Mouse (Mus musculus): ENCODE measurements around the gene Sgtb. TPM values are rescaled to one million over a fixed set of nuclear protein-coding genes. Genes with fewer than 3 reads are reported as not detected.

Gene Sgtb
- 0.12 and 0.16 TPM in 2 replicates for polyA plus RNA-seq (2012; rRNA removed)

DNA sequence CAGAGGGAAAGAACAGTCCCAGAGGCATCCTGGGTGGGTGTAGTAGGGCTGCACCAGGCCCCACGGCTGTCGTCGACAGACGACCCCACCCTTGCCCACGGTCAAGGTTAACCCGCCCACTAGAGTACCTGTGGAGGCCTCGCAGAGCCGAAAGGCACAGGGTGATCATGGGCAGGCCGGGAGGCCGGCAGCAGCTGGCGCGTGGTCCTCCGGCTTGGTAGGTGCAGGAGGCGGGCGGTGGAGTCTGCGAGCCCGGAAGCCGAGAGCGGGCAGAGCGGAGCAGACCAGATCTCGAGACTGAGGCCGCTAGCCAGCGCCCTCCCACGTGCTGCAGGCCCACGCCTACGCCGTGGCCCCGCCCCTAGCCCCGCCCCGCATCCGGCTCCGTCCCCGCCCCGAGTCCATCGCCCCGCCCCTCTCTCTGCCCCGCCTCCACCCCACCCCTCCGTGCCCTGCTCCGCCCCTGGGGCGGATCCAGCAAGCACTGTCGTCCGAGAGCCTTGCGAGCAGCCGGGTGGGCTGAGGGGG lies at the start of gene Sgtb, which contains the start of gene Nln:
Sgtb (plus strand) TSS at position 454 of the 528 bp plus-strand sequence.
Nln (minus strand) TSS at position 327 of the 528 bp plus-strand sequence.
- no peak within 1 kb of the TSS for H3K27ac ChIP-seq (ENCODE audit: insufficient read depth, low read length)
- under 1% methylated on average over 40 of the region's 44 CpGs for WGBS
- H3K4me3 ChIP-seq (ENCODE audit: extremely low read depth, insufficient read depth, insufficient read length) = peak within 1 kb of the TSS; percentile 72
- peak; percentile 65 to 80 for DNase-seq (ENCODE audit: low read depth in 1 of 2, low spot score in 2 of 2)
- TF ChIP-seq CTCF (IDR thresholded peaks at IDR 0.05; ENCODE audit: extremely low read depth, insufficient read depth, insufficient read length, insufficient replicate concordance) (no peak), POLR2A (IDR thresholded peaks at IDR 0.05; ENCODE audit: low read depth, low read length) (no peak)
- H3K4me1 ChIP-seq (ENCODE audit: control insufficient read depth, insufficient read depth, insufficient read length) = peaks cover 4% of the 10 kb centered on the region
- H3K36me3 ChIP-seq (ENCODE audit: control insufficient read depth, insufficient read depth, low read length) = no peaks in the 10 kb centered on the region
- H3K27me3 ChIP-seq (ENCODE audit: control insufficient read depth, insufficient read depth, low read length) = peaks cover 3% of the 10 kb centered on the region

- Histone ChIP-seq H3K4me3 (ENCODE audit: extremely low read depth, insufficient read depth, insufficient read length) (no peak overlapping the region), H3K27me3 (ENCODE audit: control insufficient read depth, insufficient read depth, low read length) (no peaks in the 10 kb centered on the region), H3K36me3 (ENCODE audit: control insufficient read depth, insufficient read depth, low read length) (no peaks in the 10 kb centered on the region; the same call in none of the 2 replicates), H3K4me1 (ENCODE audit: control insufficient read depth, insufficient read depth, insufficient read length) (no peaks in the 10 kb centered on the region), H3K27ac (ENCODE audit: insufficient read depth, low read length) (no peak overlapping the region)
- WGBS = 87% methylated on average over 1 of the region's 1 CpGs
- TF ChIP-seq POLR2A (IDR thresholded peaks at IDR 0.05; ENCODE audit: low read depth, low read length) (no peak), CTCF (IDR thresholded peaks at IDR 0.05; ENCODE audit: extremely low read depth, insufficient read depth, insufficient read length, insufficient replicate concordance) (no peak)
- DNase-seq (ENCODE audit: low read depth in 1 of 2, low spot score in 2 of 2) = no peak
Measured at GRCm38 (mm10) chr13:104060231-104060630, 49.3 kb upstream of the Sgtb start.

DNA sequence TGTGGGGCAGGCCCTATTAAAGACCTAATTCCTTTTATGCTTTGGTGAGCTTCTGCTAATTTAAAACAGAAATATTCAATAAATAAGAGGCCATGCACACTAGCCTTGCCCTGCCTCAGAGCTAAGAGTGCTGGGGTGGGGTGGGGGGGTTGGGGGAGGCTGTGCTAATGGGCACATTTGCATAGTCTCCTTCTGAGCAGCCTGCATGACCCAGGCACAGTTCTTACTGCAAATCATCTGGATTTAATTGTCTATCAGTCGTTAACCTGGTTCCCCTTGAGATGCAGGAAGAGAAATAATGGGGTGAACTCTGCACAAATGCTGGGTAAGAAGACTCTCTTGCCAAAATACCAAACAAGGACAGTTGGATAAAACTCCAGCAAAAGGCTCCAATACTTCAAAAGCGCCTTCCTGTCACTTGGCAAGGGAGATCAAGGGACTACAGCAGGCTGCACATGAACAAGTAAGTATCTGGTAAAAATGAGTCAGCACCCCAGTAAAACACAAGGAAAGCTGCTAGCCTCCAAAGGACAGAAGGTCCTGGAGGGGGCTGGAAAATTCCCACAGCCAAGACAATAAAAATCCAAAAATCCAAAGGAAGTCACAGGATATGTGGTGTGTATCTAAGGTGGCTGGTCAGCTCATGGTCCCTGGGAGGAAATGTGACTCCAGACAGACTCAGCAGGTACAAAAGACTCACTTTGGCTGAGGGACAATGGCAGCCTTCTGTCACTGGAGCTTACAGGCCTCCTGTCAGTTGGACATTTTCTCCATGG lies 47.4 kb upstream of the Sgtb start:
- no peak for TF ChIP-seq POLR2A (IDR thresholded peaks at IDR 0.05; ENCODE audit: low read depth, low read length)
- TF ChIP-seq CTCF (IDR thresholded peaks at IDR 0.05; ENCODE audit: extremely low read depth, insufficient read depth, insufficient read length, insufficient replicate concordance) = no peak

DNA sequence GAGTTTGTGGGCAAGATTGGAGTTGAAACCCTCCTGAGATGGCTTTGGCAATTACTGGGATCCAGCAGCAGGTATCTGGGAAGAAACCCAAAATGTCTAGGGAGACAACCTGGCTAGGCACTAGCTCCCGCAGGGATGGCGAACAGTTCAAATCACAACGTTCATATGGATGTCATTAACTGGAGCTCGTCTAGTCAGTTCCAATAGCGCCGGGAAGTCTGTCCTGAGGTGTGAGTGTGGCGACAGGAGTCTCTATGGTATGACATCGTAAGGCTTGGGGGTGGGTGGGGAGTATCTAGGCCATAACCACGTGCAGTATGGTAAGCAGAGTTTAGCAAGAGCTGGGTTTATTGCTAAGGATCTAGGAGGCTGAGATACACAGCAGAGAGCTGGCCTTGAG lies 46.5 kb upstream of the Sgtb start:
- H3K27ac ChIP-seq (ENCODE audit: insufficient read depth, low read length) = no peak overlapping the region
- H3K4me3 ChIP-seq (ENCODE audit: extremely low read depth, insufficient read depth, insufficient read length) = no peak overlapping the region
- TF ChIP-seq CTCF (IDR thresholded peaks at IDR 0.05; ENCODE audit: extremely low read depth, insufficient read depth, insufficient read length, insufficient replicate concordance) (no peak), POLR2A (IDR thresholded peaks at IDR 0.05; ENCODE audit: low read depth, low read length) (no peak)
- 90% methylated on average over 9 of the region's 9 CpGs for WGBS
- no peaks in the 10 kb centered on the region for H3K4me1 ChIP-seq (ENCODE audit: control insufficient read depth, insufficient read depth, insufficient read length)
- peaks cover 1% of the 10 kb centered on the region for H3K36me3 ChIP-seq (ENCODE audit: control insufficient read depth, insufficient read depth, low read length)
- H3K27me3 ChIP-seq (ENCODE audit: control insufficient read depth, insufficient read depth, low read length) = no peaks in the 10 kb centered on the region
- DNase-seq (ENCODE audit: low read depth in 1 of 2, low spot score in 2 of 2) = no peak

More for the DNA sequence above, 47.4 kb upstream of the Sgtb start:
- H3K4me3 ChIP-seq (ENCODE audit: extremely low read depth, insufficient read depth, insufficient read length) = no peak overlapping the region
- H3K27ac ChIP-seq (ENCODE audit: insufficient read depth, low read length) = no peak overlapping the region
- H3K4me1 ChIP-seq (ENCODE audit: control insufficient read depth, insufficient read depth, insufficient read length) = no peaks in the 10 kb centered on the region
- WGBS = 80% methylated on average over 2 of the region's 2 CpGs
- no peaks in the 10 kb centered on the region for H3K27me3 ChIP-seq (ENCODE audit: control insufficient read depth, insufficient read depth, low read length)
- DNase-seq (ENCODE audit: low read depth in 1 of 2, low spot score in 2 of 2) = no peak
- H3K36me3 ChIP-seq (ENCODE audit: control insufficient read depth, insufficient read depth, low read length) = peaks cover 1% of the 10 kb centered on the region

DNA sequence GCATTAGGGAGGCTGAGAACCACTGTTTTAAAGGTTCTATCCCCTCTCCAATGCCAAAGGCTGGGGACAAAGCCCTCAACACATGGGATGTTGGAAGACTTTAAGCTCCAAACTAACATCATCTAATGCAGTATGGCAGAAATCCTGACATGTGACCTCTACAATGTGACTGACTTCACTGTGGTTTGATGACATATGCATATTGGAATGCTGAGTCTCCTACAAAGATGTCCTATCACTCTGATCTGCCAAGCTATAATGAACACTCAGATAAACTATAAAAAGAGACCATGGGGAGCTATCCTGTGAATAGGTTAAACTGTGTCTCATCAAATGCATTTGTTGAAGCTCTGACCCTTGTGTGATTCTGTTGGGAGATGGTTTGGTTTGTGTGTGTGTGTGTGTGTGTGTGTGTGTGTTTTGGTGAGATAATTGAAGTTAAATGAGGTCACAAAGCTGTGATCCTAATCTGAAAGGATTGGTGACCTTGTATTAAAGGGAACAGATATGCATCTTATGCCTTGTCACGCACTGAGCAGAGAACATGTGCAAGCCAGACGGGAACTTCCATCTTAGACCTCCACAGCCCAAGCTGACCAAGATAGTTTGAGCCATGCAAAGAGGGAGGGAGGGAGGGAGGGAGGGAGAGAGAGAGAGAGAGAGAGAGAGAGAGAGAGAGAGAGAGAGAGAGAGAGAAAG lies 43.7 kb upstream of the Sgtb start:
- peaks cover 8% of the 10 kb centered on the region for H3K36me3 ChIP-seq (ENCODE audit: control insufficient read depth, insufficient read depth, low read length)
- 91% methylated on average over 2 of the region's 2 CpGs for WGBS

GRCm38 (mm10) chr13:104069216-104069615 lies 40.3 kb upstream of the Sgtb start:
- no peak overlapping the region for H3K4me3 ChIP-seq (ENCODE audit: extremely low read depth, insufficient read depth, insufficient read length)
- WGBS = 90% methylated on average over 11 of the region's 11 CpGs
- no peak overlapping the region for H3K27ac ChIP-seq (ENCODE audit: insufficient read depth, low read length)
- DNase-seq (ENCODE audit: low read depth in 1 of 2, low spot score in 2 of 2) = no peak
- TF ChIP-seq CTCF (IDR thresholded peaks at IDR 0.05; ENCODE audit: extremely low read depth, insufficient read depth, insufficient read length, insufficient replicate concordance) (no peak), POLR2A (IDR thresholded peaks at IDR 0.05; ENCODE audit: low read depth, low read length) (no peak)
- H3K27me3 ChIP-seq (ENCODE audit: control insufficient read depth, insufficient read depth, low read length) = no peaks in the 10 kb centered on the region
- H3K36me3 ChIP-seq (ENCODE audit: control insufficient read depth, insufficient read depth, low read length) = peaks cover 13% of the 10 kb centered on the region
- no peaks in the 10 kb centered on the region for H3K4me1 ChIP-seq (ENCODE audit: control insufficient read depth, insufficient read depth, insufficient read length)

More for the DNA sequence above, 43.7 kb upstream of the Sgtb start:
- H3K27me3 ChIP-seq (ENCODE audit: control insufficient read depth, insufficient read depth, low read length) = no peaks in the 10 kb centered on the region
- no peak for DNase-seq (ENCODE audit: low read depth in 1 of 2, low spot score in 2 of 2)
- H3K4me1 ChIP-seq (ENCODE audit: control insufficient read depth, insufficient read depth, insufficient read length) = no peaks in the 10 kb centered on the region
- H3K4me3 ChIP-seq (ENCODE audit: extremely low read depth, insufficient read depth, insufficient read length) = no peak overlapping the region
- H3K27ac ChIP-seq (ENCODE audit: insufficient read depth, low read length) = no peak overlapping the region
- no peak for TF ChIP-seq CTCF (IDR thresholded peaks at IDR 0.05; ENCODE audit: extremely low read depth, insufficient read depth, insufficient read length, insufficient replicate concordance)
- no peak for TF ChIP-seq POLR2A (IDR thresholded peaks at IDR 0.05; ENCODE audit: low read depth, low read length)
